Mouse (Mus musculus): ENCODE measurements around the gene Nlrc4. TPM values are rescaled to one million over a fixed set of nuclear protein-coding genes. Genes with fewer than 3 reads are reported as not detected.

Nlrc4 gene
- polyA plus RNA-seq, 1 experiment from 2014 or later = 0.20 TPM

Other genes with a start within 250 kb of the Nlrc4 start
- 89.2 and 94.3 TPM in 2 replicates for gene Memo1, start 163.6 kb downstream of the Nlrc4 start, polyA plus RNA-seq (2014; fragmentation: Nextera tagmentation; extraction: Ambion mirVana)
- gene Dpy30, start 135.2 kb downstream of the Nlrc4 start, polyA plus RNA-seq (2014; fragmentation: Nextera tagmentation; extraction: Ambion mirVana) = 275 and 279 TPM in 2 replicates
- gene Spast, start 120.2 kb downstream of the Nlrc4 start, polyA plus RNA-seq (2014; fragmentation: Nextera tagmentation; extraction: Ambion mirVana) = 31.2 and 32.7 TPM in 2 replicates
- 41.5 TPM in 2 replicates for gene Slc30a6, start 63.5 kb downstream of the Nlrc4 start, polyA plus RNA-seq (2014; fragmentation: Nextera tagmentation; extraction: Ambion mirVana)
- gene Yipf4, start 30.4 kb upstream of the Nlrc4 start, polyA plus RNA-seq (2014; fragmentation: Nextera tagmentation; extraction: Ambion mirVana) = 45.1 and 52.0 TPM in 2 replicates
- 82.5 and 96.1 TPM in 2 replicates for gene Birc6, start 69.2 kb upstream of the Nlrc4 start, polyA plus RNA-seq (2014; fragmentation: Nextera tagmentation; extraction: Ambion mirVana)

Data from limb, embryonic 11.5 days (tissue).